Mouse (Mus musculus): Measurements from ENCODE around the gene Dock7. TPM values are rescaled to one million over a fixed set of nuclear protein-coding genes. Genes with fewer than 3 reads are reported as not detected.
"Not testable (repeated sequence)": the region's sequence is repeated elsewhere in the genome, so short reads cannot be mapped to it uniquely, and the experiment has no call there.

Gene Dock7
- polyA plus RNA-seq, 1 experiment from 2014 or later: 46.6 TPM

DNA sequence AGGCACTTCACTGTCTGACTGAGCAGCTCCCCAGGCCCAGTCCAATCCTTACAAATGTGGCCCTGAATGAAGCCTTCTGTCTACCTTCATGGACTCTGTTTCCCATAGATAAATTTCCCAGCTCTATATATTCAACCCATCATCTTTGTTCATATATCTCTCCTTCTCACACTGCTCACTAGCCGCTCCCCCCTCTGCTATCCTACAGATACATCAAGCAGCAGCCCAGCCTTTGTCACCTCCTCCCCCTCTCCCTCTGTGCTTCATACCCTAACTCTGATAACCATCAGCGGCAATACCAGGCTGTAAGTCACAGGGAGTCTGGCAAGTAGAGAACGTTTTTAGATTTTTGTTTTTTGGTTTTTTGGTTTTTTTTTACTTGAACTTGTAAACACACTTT lies 75.9 kb downstream of the Dock7 start:
- WGBS: 40% methylated on average over 3 of the region's 3 CpGs
- Histone ChIP-seq H3K9me3 (no peaks in the 10 kb centered on the region), H3K36me3 (peaks cover 32% of the 10 kb centered on the region), H3K4me3 (no peak overlapping the region), H3K27ac (peak overlapping the region; percentile 44; the same call in 1 of the 2 replicates), H3K27me3 (ENCODE audit: insufficient read depth, poor library complexity, severe bottlenecking) (no peaks in the 10 kb centered on the region), H3K4me1 (peaks cover 9% of the 10 kb centered on the region)
- DNase-seq (ENCODE audit: low spot score): no peak

GRCm38 (mm10) chr4:99032921-99033320 lies 87.8 kb downstream of the Dock7 start:
- Histone ChIP-seq H3K36me3 (no peaks in the 10 kb centered on the region), H3K27ac (no peak overlapping the region), H3K4me1 (no peaks in the 10 kb centered on the region), H3K9me3 (no peaks in the 10 kb centered on the region), H3K27me3 (ENCODE audit: insufficient read depth, poor library complexity, severe bottlenecking) (no peaks in the 10 kb centered on the region), H3K4me3 (no peak overlapping the region)
- DNase-seq (ENCODE audit: low spot score): no peak
- WGBS: 85% methylated on average over 4 of the region's 4 CpGs

- Histone ChIP-seq H3K9me3 (no peaks in the 10 kb centered on the region), H3K27me3 (ENCODE audit: insufficient read depth, poor library complexity, severe bottlenecking) (no peaks in the 10 kb centered on the region), H3K36me3 (0 out of 2 replicates have a peak, but pooled peaks cover 2% of the 10 kb centered on the region), H3K27ac (no peak within 1 kb of the TSS), H3K4me3 (no peak within 1 kb of the TSS), H3K4me1 (no peaks in the 10 kb centered on the region)
- 84% methylated on average over 2 of the region's 2 CpGs for WGBS
- DNase-seq (ENCODE audit: low spot score): no peak
Measured at GRCm38 (mm10) chr4:99030686-99031085, 90.0 kb downstream of the Dock7 start, which contains the start of gene Angptl3. Gene Angptl3 (plus strand): TSS chr4:99030954.

DNA sequence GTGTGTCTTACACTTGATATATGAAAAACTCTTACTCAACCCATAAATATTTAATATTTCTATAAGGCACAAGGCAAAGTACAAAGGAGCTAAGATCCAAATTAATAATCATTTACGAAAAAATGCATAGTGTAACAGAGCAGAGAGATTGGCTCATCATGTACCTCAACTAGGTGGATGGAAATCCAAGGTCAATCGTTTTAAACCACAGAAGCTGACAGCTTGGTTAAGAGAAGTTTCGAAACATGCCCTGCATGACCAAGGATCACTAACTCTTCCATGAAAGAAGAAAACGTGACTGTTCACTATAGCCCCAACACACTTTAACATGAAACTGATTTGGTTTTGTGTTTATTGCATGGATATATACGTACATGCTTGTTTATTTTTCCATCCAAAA lies 92.3 kb downstream of the Dock7 start:
- H3K9me3 ChIP-seq: no peaks in the 10 kb centered on the region
- no peak overlapping the region for H3K4me3 ChIP-seq
- H3K36me3 ChIP-seq: 0 out of 2 replicates have a peak, but pooled peaks cover 4% of the 10 kb centered on the region
- no peaks in the 10 kb centered on the region for H3K4me1 ChIP-seq
- no peak overlapping the region for H3K27ac ChIP-seq
- WGBS: 92% methylated on average over 5 of the region's 5 CpGs
- no peaks in the 10 kb centered on the region for H3K27me3 ChIP-seq (ENCODE audit: insufficient read depth, poor library complexity, severe bottlenecking)
- DNase-seq (ENCODE audit: low spot score): no peak

- H3K27ac ChIP-seq: no peak overlapping the region
- no peaks in the 10 kb centered on the region for H3K27me3 ChIP-seq (ENCODE audit: insufficient read depth, poor library complexity, severe bottlenecking)
- no peaks in the 10 kb centered on the region for H3K4me1 ChIP-seq
- H3K9me3 ChIP-seq: no peaks in the 10 kb centered on the region
- no peak overlapping the region for H3K4me3 ChIP-seq
- H3K36me3 ChIP-seq: peaks cover 24% of the 10 kb centered on the region
- no peak for DNase-seq (ENCODE audit: low spot score)
- WGBS: 93% methylated on average over 8 of the region's 8 CpGs
Measured at GRCm38 (mm10) chr4:99022221-99022620, 98.5 kb downstream of the Dock7 start.

DNA sequence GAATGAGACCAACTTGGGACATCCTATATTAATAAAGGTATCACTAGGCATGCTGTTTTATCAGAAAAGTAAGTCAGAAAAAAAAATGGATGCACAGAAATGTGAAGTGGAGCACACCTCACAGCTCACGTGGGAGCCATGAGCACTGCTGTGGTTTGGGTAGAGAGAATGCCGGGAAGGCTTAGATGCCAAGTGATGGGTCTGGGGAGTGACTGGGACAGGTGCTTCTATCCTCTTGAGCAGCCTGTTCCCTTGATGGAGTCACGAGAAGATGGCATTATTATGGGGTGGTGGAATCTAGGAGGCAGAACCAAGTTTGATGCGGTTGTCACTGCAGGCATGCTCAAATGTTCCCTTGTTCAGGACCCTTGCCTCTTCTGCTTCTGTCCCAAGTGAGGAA lies 109.7 kb downstream of the Dock7 start:
- no peak for DNase-seq (ENCODE audit: low spot score)
- no peak overlapping the region for H3K4me3 ChIP-seq
- no peaks in the 10 kb centered on the region for H3K27me3 ChIP-seq (ENCODE audit: insufficient read depth, poor library complexity, severe bottlenecking)
- H3K9me3 ChIP-seq: no peaks in the 10 kb centered on the region
- 88% methylated on average over 4 of the region's 4 CpGs for WGBS
- H3K36me3 ChIP-seq: peaks cover 39% of the 10 kb centered on the region
- no peaks in the 10 kb centered on the region for H3K4me1 ChIP-seq
- no peak overlapping the region for H3K27ac ChIP-seq

DNA sequence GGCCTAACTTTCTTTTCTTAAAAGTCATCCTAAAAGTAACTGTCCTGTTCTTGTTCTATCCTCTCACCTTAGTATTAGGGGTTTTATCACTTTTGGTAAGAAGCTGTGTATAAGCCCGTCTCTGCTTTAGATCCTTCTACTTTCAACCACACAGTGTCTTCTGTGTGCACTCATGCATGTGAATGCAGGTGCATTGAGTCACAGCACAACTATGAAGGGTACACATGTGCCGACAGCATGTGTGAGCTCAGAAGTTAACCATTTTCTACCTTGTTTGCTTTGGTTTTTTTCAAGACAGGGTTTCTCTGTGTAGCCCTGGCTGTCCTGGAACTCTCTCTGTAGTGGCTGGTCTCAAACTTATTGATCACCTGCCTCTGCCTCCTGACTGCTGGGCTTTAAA lies 114.4 kb downstream of the Dock7 start:
- no peak for DNase-seq (ENCODE audit: low spot score)
- Histone ChIP-seq H3K36me3 (peaks cover 23% of the 10 kb centered on the region), H3K27ac (no peak overlapping the region), H3K4me1 (no peaks in the 10 kb centered on the region), H3K9me3 (no peaks in the 10 kb centered on the region), H3K4me3 (no peak overlapping the region), H3K27me3 (ENCODE audit: insufficient read depth, poor library complexity, severe bottlenecking) (no peaks in the 10 kb centered on the region)
- 79% methylated on average over 2 of the region's 2 CpGs for WGBS

DNA sequence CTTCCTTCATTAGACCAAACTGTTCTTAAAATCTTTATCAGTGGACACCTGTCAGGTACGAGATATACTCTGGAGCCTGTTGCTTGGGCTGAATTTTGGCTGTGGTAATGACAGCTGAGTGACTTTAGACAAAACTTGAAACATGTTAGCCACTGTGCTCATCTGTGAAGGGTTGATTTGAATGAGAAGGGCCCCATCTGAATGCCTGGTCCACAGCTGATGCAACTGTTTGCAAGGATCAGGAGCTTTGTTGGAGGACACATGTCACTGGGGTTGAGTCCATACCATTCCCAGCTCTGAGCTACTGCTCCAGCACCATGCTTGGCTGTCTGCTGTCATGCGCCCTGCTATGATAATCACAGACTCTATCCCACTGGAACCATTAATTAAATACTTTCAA lies 115.1 kb downstream of the Dock7 start:
- Histone ChIP-seq H3K27ac (no peak overlapping the region), H3K36me3 (peaks cover 19% of the 10 kb centered on the region), H3K4me3 (no peak overlapping the region), H3K4me1 (no peaks in the 10 kb centered on the region), H3K9me3 (no peaks in the 10 kb centered on the region), H3K27me3 (ENCODE audit: insufficient read depth, poor library complexity, severe bottlenecking) (no peaks in the 10 kb centered on the region)
- WGBS: 85% methylated on average over 2 of the region's 2 CpGs
- no peak for DNase-seq (ENCODE audit: low spot score)

DNA sequence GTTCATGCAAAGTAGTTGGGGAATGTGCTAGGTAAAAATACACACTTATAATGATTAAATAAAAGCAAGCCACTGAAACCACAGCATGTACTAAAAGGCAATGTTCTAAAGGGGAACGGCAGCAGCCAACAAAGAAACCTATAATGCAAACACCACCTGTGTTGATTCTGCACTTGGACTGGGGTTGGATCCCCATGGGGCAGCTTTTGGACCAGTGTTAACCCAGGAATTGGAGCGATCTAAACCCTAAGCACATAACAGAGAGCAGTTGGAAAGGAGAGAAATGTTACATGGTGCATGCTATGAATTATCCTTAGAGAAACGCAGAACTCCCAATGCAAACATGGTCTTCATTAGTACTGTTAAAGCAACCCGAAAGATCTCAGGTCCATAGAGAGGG lies 127.2 kb downstream of the Dock7 start:
- H3K36me3 ChIP-seq: peaks cover 22% of the 10 kb centered on the region
- no peak overlapping the region for H3K27ac ChIP-seq
- H3K4me1 ChIP-seq: no peaks in the 10 kb centered on the region
- H3K9me3 ChIP-seq: no peaks in the 10 kb centered on the region
- H3K4me3 ChIP-seq: no peak overlapping the region
- no peaks in the 10 kb centered on the region for H3K27me3 ChIP-seq (ENCODE audit: insufficient read depth, poor library complexity, severe bottlenecking)
- DNase-seq (ENCODE audit: low spot score): no peak
- WGBS: 88% methylated on average over 4 of the region's 4 CpGs

GRCm38 (mm10) chr4:98984701-98985100 lies 136.0 kb downstream of the Dock7 start:
- no peak for DNase-seq (ENCODE audit: low spot score)
- H3K9me3 ChIP-seq: no peaks in the 10 kb centered on the region
- 90% methylated on average over 8 of the region's 8 CpGs for WGBS
- no peak overlapping the region for H3K27ac ChIP-seq
- peaks cover 52% of the 10 kb centered on the region for H3K36me3 ChIP-seq
- H3K27me3 ChIP-seq (ENCODE audit: insufficient read depth, poor library complexity, severe bottlenecking): no peaks in the 10 kb centered on the region
- H3K4me3 ChIP-seq: no peak overlapping the region
- H3K4me1 ChIP-seq: no peaks in the 10 kb centered on the region

DNA sequence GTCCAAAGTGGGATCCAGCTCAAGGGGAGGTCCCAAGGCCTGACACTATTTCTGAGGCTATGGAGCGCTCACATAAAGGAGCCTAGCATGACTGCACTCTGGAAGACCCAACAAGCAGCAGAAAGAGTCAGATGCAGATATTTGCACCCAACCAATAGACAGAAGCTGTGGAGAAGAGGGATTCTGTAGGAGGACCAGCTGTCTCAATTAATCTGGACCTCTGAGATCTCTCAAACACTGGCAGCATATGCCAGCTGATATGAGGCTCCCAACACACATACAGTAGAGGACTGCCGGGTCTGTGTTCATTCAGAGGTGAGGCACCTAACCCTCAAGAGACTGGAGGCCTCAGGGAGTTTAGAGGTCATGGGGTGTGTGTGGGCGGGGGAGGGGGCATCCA lies 140.7 kb downstream of the Dock7 start:
- not testable (repeated sequence) for H3K27ac ChIP-seq; DNase-seq (ENCODE audit: low spot score); H3K4me1 ChIP-seq; H3K27me3 ChIP-seq (ENCODE audit: insufficient read depth, poor library complexity, severe bottlenecking); H3K4me3 ChIP-seq; H3K9me3 ChIP-seq
- peaks cover 38% of the 10 kb centered on the region for H3K36me3 ChIP-seq
- 84% methylated on average over 3 of the region's 3 CpGs for WGBS

GRCm38 (mm10) chr4:98978693-98979092 lies 142.0 kb downstream of the Dock7 start:
- Histone ChIP-seq H3K27me3 (ENCODE audit: insufficient read depth, poor library complexity, severe bottlenecking) (no peaks in the 10 kb centered on the region), H3K27ac (no peak overlapping the region), H3K36me3 (peaks cover 30% of the 10 kb centered on the region), H3K4me3 (no peak overlapping the region), H3K9me3 (no peaks in the 10 kb centered on the region), H3K4me1 (no peaks in the 10 kb centered on the region)
- no peak for DNase-seq (ENCODE audit: low spot score)
- 81% methylated on average over 2 of the region's 2 CpGs for WGBS

- not testable (repeated sequence) for H3K4me3 ChIP-seq; H3K9me3 ChIP-seq; DNase-seq (ENCODE audit: low spot score); H3K27ac ChIP-seq; H3K27me3 ChIP-seq (ENCODE audit: insufficient read depth, poor library complexity, severe bottlenecking); H3K4me1 ChIP-seq
- peaks cover 29% of the 10 kb centered on the region for H3K36me3 ChIP-seq
- 95% methylated on average over 2 of the region's 2 CpGs for WGBS
Measured at GRCm38 (mm10) chr4:98978288-98978687, 142.4 kb downstream of the Dock7 start.

- Histone ChIP-seq H3K9me3 (no peaks in the 10 kb centered on the region), H3K4me3 (no peak overlapping the region), H3K36me3 (peaks cover 45% of the 10 kb centered on the region), H3K27me3 (ENCODE audit: insufficient read depth, poor library complexity, severe bottlenecking) (no peaks in the 10 kb centered on the region), H3K27ac (no peak overlapping the region), H3K4me1 (no peaks in the 10 kb centered on the region)
- WGBS: 71% methylated on average over 8 of the region's 8 CpGs
- no peak for DNase-seq (ENCODE audit: low spot score)
Measured at GRCm38 (mm10) chr4:98975741-98976140, 145.0 kb downstream of the Dock7 start.
